Mouse (Mus musculus) megakaryocyte, embryonic 14.5 days (primary cell): Measurements from ENCODE around the gene Nebl.

ENCODE experiments used
- FLI1 ChIP-seq: IDR thresholded peaks from 2 replicates; pipeline ENCODE4 v1.6.1; 2012; ENCODE audit warnings: low read length, inconsistent platforms, mixed read lengths
- GATA1 ChIP-seq: IDR thresholded peaks from 3 replicates; pipeline ENCODE4 v1.6.1; 2012; ENCODE audit warnings: mixed read lengths, low read length, inconsistent platforms, borderline replicate concordance

DNA sequence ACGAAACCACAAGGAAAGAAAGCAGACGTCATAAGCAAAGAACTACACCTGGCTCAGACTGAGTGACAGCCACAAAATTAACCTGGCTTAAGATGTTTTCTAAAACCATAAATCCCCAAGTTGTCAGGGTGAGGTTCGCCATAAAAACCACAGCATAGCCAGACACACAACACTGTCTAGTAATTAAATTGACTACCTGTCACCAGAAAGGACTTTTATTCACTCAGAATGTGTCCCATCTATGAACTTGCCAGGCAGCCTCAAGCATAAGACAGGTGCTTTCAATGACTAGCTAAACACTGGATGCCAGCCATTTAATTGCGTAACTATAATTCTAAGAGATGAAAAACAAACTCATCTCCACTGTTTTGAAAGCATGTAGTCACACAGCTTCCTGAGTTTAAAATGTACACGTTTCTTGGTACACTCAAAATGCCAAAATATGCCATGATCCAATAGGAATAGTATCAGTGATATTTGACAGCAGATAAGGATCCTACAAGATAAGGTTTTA, 38.0 kb upstream of the Nebl start:
- TF ChIP-seq GATA1 (no peak), FLI1 (no peak)
